Mouse (Mus musculus): Measurements from ENCODE around the gene Wdr53.

GRCm38 (mm10) chr16:32280211-32280610, 33.2 kb downstream of the Wdr53 start:
- TF ChIP-seq GATA1 (IDR thresholded peaks at IDR 0.05; ENCODE audit: borderline replicate concordance, low read length) (no peak), FLI1 (IDR thresholded peaks at IDR 0.05; ENCODE audit: low read length) (no peak)
